Mouse (Mus musculus): ENCODE measurements around the gene Camk2n1. TPM values are rescaled to one million over a fixed set of nuclear protein-coding genes. Genes with fewer than 3 reads are reported as not detected.
A peak's percentile ranks its signal among the peaks of the same experiment; 100 is the strongest.

Gene Camk2n1
- 2.5 and 2.8 TPM in 2 replicates for polyA plus RNA-seq (2016; fragmentation: Nextera tagmentation; extraction: Ambion mirVana)

DNA sequence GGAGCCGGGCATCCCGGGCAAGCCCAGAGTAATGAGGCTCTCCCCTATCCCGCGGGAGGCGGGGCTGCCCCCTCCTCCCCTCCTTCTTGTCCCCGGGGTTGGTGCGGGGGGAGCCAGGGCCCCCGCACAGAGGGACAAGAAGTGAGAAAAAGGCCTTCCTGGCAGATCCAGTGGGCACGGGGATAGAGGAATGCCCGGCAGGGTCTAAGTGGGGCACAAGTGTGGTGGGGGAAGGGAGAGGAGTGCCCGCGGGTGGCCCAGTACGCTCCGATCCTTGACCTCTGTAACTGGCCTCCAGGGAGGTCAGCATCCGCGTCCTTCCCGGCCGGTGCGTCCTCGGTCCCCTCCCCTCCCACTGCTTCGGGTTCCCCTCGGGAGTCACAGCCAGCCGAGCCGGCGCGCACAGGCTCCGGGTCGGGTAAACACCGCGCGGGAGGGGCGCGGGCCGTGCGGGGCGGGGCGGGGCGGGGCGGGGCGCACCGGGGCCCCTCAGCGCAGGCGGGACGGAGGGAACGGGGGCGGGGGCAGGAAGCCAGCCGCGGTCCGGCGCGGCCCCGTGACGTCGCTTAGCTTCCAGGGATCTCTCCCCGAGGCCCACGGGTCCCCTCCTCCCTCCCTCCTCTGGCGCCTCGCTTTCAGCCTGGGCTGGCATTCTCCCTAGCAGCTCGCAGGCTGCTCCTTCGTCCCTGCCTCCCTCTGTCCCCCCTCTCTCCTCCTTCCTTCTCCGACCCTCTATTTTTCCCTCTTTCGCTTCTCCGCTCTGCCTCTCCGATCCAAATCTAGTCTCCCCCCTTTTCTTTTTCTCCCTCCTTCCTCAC is at the start of gene Camk2n1:
Gene Camk2n1 (plus strand): TSS at position 562 of the 818 bp plus-strand sequence.
- under 1% methylated on average over 51 of the region's 64 CpGs for WGBS
- H3K9me3 ChIP-seq = no peaks in the 10 kb centered on the region
- peak within 1 kb of the TSS; percentile 84 for H3K9ac ChIP-seq
- peak within 1 kb of the TSS; percentile 82 for H3K4me3 ChIP-seq
- H3K4me1 ChIP-seq = peaks cover 22% of the 10 kb centered on the region
- peak within 1 kb of the TSS; percentile 99 for H3K4me2 ChIP-seq (replicated peaks)
- H3K36me3 ChIP-seq = no peaks in the 10 kb centered on the region
- peak; percentile 68 for ATAC-seq (ENCODE audit: insufficient number of reproducible peaks, insufficient read depth, low FRiP score, low TSS enrichment)
- H3K27ac ChIP-seq = peak within 1 kb of the TSS; percentile 80
- H3K27me3 ChIP-seq = peaks cover 57% of the 10 kb centered on the region

- Histone ChIP-seq H3K9me3 (no peaks in the 10 kb centered on the region), H3K4me2 (replicated peaks) (no peak overlapping the region), H3K4me3 (no peak overlapping the region), H3K9ac (no peak overlapping the region), H3K27ac (no peak overlapping the region), H3K4me1 (no peaks in the 10 kb centered on the region), H3K36me3 (no peaks in the 10 kb centered on the region), H3K27me3 (0 out of 2 replicates have a peak, but pooled peaks cover 8% of the 10 kb centered on the region)
- WGBS = 2% methylated on average over 2 of the region's 2 CpGs
- ATAC-seq (ENCODE audit: insufficient number of reproducible peaks, insufficient read depth, low FRiP score, low TSS enrichment) = no peak
Measured at GRCm38 (mm10) chr4:138404806-138405205, 49.3 kb upstream of the Camk2n1 start.

- H3K4me2 ChIP-seq (replicated peaks) = no peak overlapping the region
- ATAC-seq (ENCODE audit: insufficient number of reproducible peaks, insufficient read depth, low FRiP score, low TSS enrichment) = no peak
- H3K36me3 ChIP-seq = no peaks in the 10 kb centered on the region
- H3K9me3 ChIP-seq = no peaks in the 10 kb centered on the region
- no peak overlapping the region for H3K4me3 ChIP-seq
- WGBS = 83% methylated on average over 12 of the region's 13 CpGs
- no peak overlapping the region for H3K9ac ChIP-seq
- no peak overlapping the region for H3K27ac ChIP-seq
- H3K4me1 ChIP-seq = no peaks in the 10 kb centered on the region
- peaks cover 24% of the 10 kb centered on the region for H3K27me3 ChIP-seq
Measured at GRCm38 (mm10) chr4:138407479-138408194, 46.5 kb upstream of the Camk2n1 start.

GRCm38 (mm10) chr4:138411011-138411410 is 43.1 kb upstream of the Camk2n1 start:
- H3K27me3 ChIP-seq = peaks cover 24% of the 10 kb centered on the region
- H3K9me3 ChIP-seq = no peaks in the 10 kb centered on the region
- H3K27ac ChIP-seq = no peak overlapping the region
- H3K36me3 ChIP-seq = no peaks in the 10 kb centered on the region
- H3K4me1 ChIP-seq = no peaks in the 10 kb centered on the region
- no peak overlapping the region for H3K4me3 ChIP-seq
- WGBS = 14% methylated on average over 5 of the region's 5 CpGs
- no peak overlapping the region for H3K9ac ChIP-seq
- H3K4me2 ChIP-seq (replicated peaks) = no peak overlapping the region
- no peak for ATAC-seq (ENCODE audit: insufficient number of reproducible peaks, insufficient read depth, low FRiP score, low TSS enrichment)

GRCm38 (mm10) chr4:138411504-138412121 is 42.5 kb upstream of the Camk2n1 start:
- H3K9ac ChIP-seq = no peak overlapping the region
- H3K27ac ChIP-seq = no peak overlapping the region
- H3K4me1 ChIP-seq = no peaks in the 10 kb centered on the region
- no peak overlapping the region for H3K4me2 ChIP-seq (replicated peaks)
- no peak overlapping the region for H3K4me3 ChIP-seq
- no peak for ATAC-seq (ENCODE audit: insufficient number of reproducible peaks, insufficient read depth, low FRiP score, low TSS enrichment)
- no peaks in the 10 kb centered on the region for H3K36me3 ChIP-seq
- WGBS = 51% methylated on average over 7 of the region's 7 CpGs
- H3K9me3 ChIP-seq = no peaks in the 10 kb centered on the region
- H3K27me3 ChIP-seq = peaks cover 24% of the 10 kb centered on the region

DNA sequence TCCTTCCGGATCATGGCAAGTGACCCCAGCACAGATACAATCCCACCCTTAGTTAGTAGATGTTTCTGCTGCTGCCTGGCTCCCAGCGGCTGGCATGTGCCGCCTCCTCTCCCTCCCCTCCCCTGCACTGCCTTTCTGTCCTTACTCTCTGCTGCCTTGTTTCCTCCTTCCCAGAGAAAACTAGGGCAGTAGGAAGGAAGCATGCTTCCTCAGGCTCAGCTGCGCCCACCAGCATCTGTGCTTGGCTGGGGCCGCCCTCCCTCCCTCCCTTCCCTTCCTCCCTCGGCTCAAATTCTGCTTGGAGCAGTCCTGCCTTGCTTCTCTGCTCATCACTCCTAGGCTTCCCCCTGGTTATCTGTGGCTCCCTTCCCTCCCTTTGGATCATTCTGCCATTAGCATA is 39.4 kb upstream of the Camk2n1 start:
- WGBS = 16% methylated on average over 6 of the region's 6 CpGs
- no peak overlapping the region for H3K27ac ChIP-seq
- no peak overlapping the region for H3K9ac ChIP-seq
- H3K36me3 ChIP-seq = no peaks in the 10 kb centered on the region
- peaks cover 30% of the 10 kb centered on the region for H3K27me3 ChIP-seq
- H3K4me2 ChIP-seq (replicated peaks) = no peak overlapping the region
- no peak for ATAC-seq (ENCODE audit: insufficient number of reproducible peaks, insufficient read depth, low FRiP score, low TSS enrichment)
- H3K4me1 ChIP-seq = no peaks in the 10 kb centered on the region
- no peak overlapping the region for H3K4me3 ChIP-seq
- H3K9me3 ChIP-seq = no peaks in the 10 kb centered on the region

DNA sequence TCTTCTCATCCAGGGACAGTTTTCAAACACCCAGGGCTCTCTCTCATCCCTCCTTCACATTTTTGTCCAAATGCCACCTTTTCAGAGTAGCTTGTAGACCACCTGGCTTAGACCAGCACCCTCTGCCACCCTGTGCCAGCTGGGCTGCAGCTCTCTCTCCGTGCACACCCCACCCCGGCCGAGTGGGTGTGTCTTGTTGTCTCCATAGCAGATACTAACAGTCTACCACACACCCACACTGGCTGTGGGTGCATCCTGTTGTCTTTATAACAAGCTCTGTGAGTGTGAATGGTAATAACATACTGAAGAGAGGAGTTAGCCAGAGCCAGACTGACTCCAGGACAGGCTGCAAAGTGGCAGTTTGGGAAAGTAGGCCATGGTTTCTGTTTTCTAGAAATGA is 38.1 kb upstream of the Camk2n1 start:
- peaks cover 25% of the 10 kb centered on the region for H3K27me3 ChIP-seq
- no peaks in the 10 kb centered on the region for H3K4me1 ChIP-seq
- H3K4me3 ChIP-seq = no peak overlapping the region
- no peak overlapping the region for H3K9ac ChIP-seq
- no peak overlapping the region for H3K4me2 ChIP-seq (replicated peaks)
- no peak overlapping the region for H3K27ac ChIP-seq
- 70% methylated on average over 3 of the region's 3 CpGs for WGBS
- H3K9me3 ChIP-seq = no peaks in the 10 kb centered on the region
- H3K36me3 ChIP-seq = no peaks in the 10 kb centered on the region
- ATAC-seq (ENCODE audit: insufficient number of reproducible peaks, insufficient read depth, low FRiP score, low TSS enrichment) = no peak

- no peak for ATAC-seq (ENCODE audit: insufficient number of reproducible peaks, insufficient read depth, low FRiP score, low TSS enrichment)
- 57% methylated on average over 5 of the region's 5 CpGs for WGBS
- Histone ChIP-seq H3K9ac (no peak overlapping the region), H3K4me3 (no peak overlapping the region), H3K27me3 (peaks cover 24% of the 10 kb centered on the region), H3K36me3 (no peaks in the 10 kb centered on the region), H3K4me1 (no peaks in the 10 kb centered on the region), H3K9me3 (no peaks in the 10 kb centered on the region), H3K4me2 (replicated peaks) (no peak overlapping the region), H3K27ac (no peak overlapping the region)
Measured at GRCm38 (mm10) chr4:138416414-138416813, 37.7 kb upstream of the Camk2n1 start.

DNA sequence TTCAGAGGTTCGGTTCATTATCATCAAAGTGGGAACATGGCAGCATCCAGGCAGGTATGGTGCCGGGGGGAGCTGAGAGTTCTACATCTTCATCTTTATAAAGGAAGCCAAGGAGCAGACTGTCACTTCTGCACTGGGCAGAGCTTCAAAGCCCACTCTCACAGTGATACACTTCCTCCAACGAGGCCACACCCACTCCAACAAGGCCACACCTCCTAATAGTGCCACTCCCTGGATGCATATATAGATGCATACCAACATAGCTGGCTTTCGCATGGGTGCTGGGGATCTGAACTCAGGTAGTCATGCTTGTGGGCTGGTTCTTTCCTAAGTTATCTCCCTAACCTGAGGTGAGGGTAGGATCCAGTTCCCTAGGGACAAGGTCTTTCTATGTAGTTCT is 36.2 kb upstream of the Camk2n1 start:
- no peaks in the 10 kb centered on the region for H3K36me3 ChIP-seq
- H3K27ac ChIP-seq = no peak overlapping the region
- no peak for ATAC-seq (ENCODE audit: insufficient number of reproducible peaks, insufficient read depth, low FRiP score, low TSS enrichment)
- WGBS = 81% methylated on average over 4 of the region's 4 CpGs
- H3K4me3 ChIP-seq = no peak overlapping the region
- no peaks in the 10 kb centered on the region for H3K4me1 ChIP-seq
- H3K9ac ChIP-seq = no peak overlapping the region
- H3K9me3 ChIP-seq = no peaks in the 10 kb centered on the region
- H3K4me2 ChIP-seq (replicated peaks) = no peak overlapping the region
- H3K27me3 ChIP-seq = peaks cover 16% of the 10 kb centered on the region

DNA sequence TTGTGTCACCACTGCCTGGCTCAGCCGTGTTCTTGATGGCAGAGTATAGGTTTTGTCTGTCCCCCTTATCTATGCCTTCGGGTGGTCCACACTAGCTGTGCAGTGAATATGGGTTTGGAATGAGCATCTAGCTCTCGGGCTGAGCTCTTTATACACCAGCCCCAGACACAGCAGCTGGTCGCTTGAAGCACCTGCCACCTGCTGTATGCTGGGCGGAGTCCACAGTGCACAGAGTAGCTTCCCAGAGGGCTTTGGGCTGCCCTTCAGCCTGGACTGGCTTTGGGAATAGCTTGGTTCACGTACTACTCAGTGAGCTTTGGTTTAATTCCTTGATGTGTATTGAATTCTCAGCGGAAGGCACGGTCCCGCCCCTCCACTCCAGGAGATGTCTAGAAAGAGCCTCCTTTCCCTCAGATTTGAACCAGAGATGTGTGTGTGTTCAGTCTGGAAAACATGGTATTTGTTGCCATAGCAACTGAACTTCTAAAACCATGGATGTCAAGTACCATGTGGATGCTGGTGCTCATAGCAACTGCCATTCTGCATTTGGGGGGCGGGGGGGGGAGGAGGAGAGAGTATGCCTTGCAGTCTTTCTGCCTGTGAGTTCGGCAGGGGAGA is 35.7 kb upstream of the Camk2n1 start:
- Histone ChIP-seq H3K9ac (no peak overlapping the region), H3K4me3 (no peak overlapping the region), H3K4me2 (replicated peaks) (no peak overlapping the region), H3K9me3 (no peaks in the 10 kb centered on the region), H3K27me3 (peaks cover 16% of the 10 kb centered on the region), H3K27ac (no peak overlapping the region), H3K36me3 (no peaks in the 10 kb centered on the region), H3K4me1 (no peaks in the 10 kb centered on the region)
- 61% methylated on average over 11 of the region's 11 CpGs for WGBS
- ATAC-seq (ENCODE audit: insufficient number of reproducible peaks, insufficient read depth, low FRiP score, low TSS enrichment) = no peak

DNA sequence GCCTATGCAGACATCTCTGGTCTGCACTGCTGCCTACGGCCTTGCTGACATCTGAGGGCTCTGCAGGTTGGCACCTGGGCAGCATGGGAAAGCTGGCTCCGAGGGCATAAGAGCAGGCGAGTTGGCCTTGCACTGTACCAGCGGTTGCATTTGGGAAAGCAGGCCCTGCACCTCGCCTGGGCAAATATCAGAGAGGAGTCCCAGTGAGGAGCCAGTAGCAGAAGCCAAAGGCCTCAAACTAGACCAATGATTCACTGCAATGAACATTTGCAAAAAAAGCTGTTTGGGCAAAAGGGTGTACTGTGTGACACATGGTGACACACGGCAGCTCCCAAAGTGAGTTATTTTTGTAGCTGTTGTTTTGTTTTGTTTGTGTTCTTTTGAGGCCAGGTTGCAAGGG is 29.1 kb upstream of the Camk2n1 start:
- Histone ChIP-seq H3K4me2 (replicated peaks) (no peak overlapping the region), H3K4me1 (no peaks in the 10 kb centered on the region), H3K36me3 (no peaks in the 10 kb centered on the region), H3K27ac (no peak overlapping the region), H3K9me3 (no peaks in the 10 kb centered on the region), H3K27me3 (peaks cover 10% of the 10 kb centered on the region; the same call in 1 of the 2 replicates), H3K4me3 (no peak overlapping the region), H3K9ac (no peak overlapping the region)
- 77% methylated on average over 6 of the region's 6 CpGs for WGBS
- ATAC-seq (ENCODE audit: insufficient number of reproducible peaks, insufficient read depth, low FRiP score, low TSS enrichment) = no peak

All from embryonic facial prominence, embryonic 12.5 days (tissue).